Mouse (Mus musculus) hindbrain, embryonic 13.5 days (tissue): Measurements from ENCODE around the gene Akap7. TPM values are rescaled to one million over a fixed set of nuclear protein-coding genes. Genes with fewer than 3 reads are reported as not detected.
A peak's percentile ranks its signal among the peaks of the same experiment; 100 is the strongest.

Source experiments
- ATAC-seq: fragments of 200-750 bp; cut with Nextera tagmentation; 2 replicates; pipeline ENCODE4 v1.8.0; 2017; ENCODE audit warnings: moderate TSS enrichment; ENCODE audit not compliant: low FRiP score
- H3K27ac ChIP-seq: fragments of 300-500 bp; sonication (generic); 2 replicates; pipeline ENCODE4 v1.5.1; 2015; ENCODE audit warnings: inconsistent platforms, mild to moderate bottlenecking, moderate library complexity
- H3K27me3 ChIP-seq: fragments of 300-500 bp; sonication (generic); 2 replicates; pipeline ENCODE4 v1.6.1; 2015; ENCODE audit warnings: mild to moderate bottlenecking, inconsistent platforms
- H3K36me3 ChIP-seq: fragments of 300-500 bp; sonication (generic); 2 replicates; pipeline ENCODE4 v1.6.1; 2015; ENCODE audit warnings: mild to moderate bottlenecking, inconsistent platforms
- H3K4me1 ChIP-seq: fragments of 300-500 bp; sonication (generic); replicated peaks from 2 replicates; pipeline ENCODE4 v1.6.1; 2015; ENCODE audit warnings: inconsistent platforms
- H3K4me2 ChIP-seq: fragments of 300-500 bp; sonication (generic); 2 replicates; pipeline ENCODE4 v1.6.1; 2015; ENCODE audit warnings: inconsistent platforms, mild to moderate bottlenecking, moderate library complexity
- H3K4me3 ChIP-seq: fragments of 300-500 bp; sonication (generic); 2 replicates; pipeline ENCODE4 v1.5.1; 2015; ENCODE audit warnings: mild to moderate bottlenecking, inconsistent platforms
- H3K9ac ChIP-seq: fragments of 300-500 bp; sonication (generic); 2 replicates; pipeline ENCODE4 v1.6.1; 2015; ENCODE audit warnings: mild to moderate bottlenecking, inconsistent platforms
- H3K9me3 ChIP-seq: fragments of 300-500 bp; sonication (generic); 2 replicates; pipeline ENCODE4 v1.6.1; 2016; ENCODE audit warnings: inconsistent platforms
- WGBS: fragments of 180-500 bp; shearing (Covaris S2); methylation state at CpG from one replicate; pipeline ENCODE4 v1.1.7; 2015; 5-methylcytosine and 5-hydroxymethylcytosine counted together
- polyA plus RNA-seq: library from polyadenylated mRNA; unstranded; fragments of >200 nt; fragmentation: Nextera tagmentation; extraction: Ambion mirVana; gene quantifications from 2 replicates; pipeline ENCODE4 v1.2.1, GENCODE M21; 2015

Akap7 gene
- polyA plus RNA-seq, 1 experiment from 2014 or later, result 28.1 TPM

DNA sequence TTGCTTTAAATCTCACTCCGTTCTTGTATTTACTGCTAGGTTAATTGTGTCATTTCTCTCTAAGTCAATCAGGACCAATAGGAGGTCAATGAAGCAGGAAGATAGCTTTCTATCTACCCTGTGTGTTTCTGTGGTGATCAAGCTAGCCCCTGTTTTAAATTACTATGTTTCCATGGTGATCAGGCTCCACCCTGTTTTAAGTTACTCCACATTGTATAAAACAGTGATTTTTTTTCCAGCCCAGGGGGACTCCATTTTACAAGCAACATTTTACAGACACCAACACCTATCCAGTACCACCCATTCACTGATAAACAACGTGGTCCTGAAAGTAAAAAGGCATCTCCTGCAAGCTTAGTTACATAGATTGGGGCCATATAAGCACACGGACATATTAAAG is 75.0 kb downstream of the Akap7 start:
- WGBS, result 65% methylated on average over 3 of the region's 3 CpGs
- H3K27ac ChIP-seq, result no peak overlapping the region
- no peak overlapping the region for H3K9ac ChIP-seq
- ATAC-seq, result no peak
- no peaks in the 10 kb centered on the region for H3K36me3 ChIP-seq
- no peaks in the 10 kb centered on the region for H3K27me3 ChIP-seq
- no peak overlapping the region for H3K4me2 ChIP-seq
- H3K4me1 ChIP-seq, result no peaks in the 10 kb centered on the region
- no peak overlapping the region for H3K4me3 ChIP-seq
- H3K9me3 ChIP-seq, result no peaks in the 10 kb centered on the region

DNA sequence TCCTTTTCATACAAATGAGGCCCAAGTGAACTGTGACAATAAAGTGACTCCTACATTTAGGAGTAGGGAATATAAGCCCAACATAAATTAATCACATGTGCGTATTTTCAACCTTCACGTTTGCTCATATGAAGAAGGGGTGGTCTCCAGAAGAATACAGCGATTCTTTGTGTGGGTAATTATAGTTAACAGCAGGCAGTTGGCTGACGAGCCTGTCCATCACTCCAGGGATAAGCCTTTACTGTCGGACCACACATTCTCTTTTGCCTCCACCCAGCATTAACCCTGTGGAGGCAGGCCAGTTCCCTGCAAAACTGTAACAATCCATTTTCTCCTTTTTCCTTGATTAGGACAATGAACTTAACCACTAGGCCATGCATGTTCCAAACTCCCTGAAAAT is 76.3 kb downstream of the Akap7 start:
- Histone ChIP-seq H3K27ac (no peak overlapping the region), H3K9me3 (no peaks in the 10 kb centered on the region), H3K27me3 (no peaks in the 10 kb centered on the region), H3K4me2 (no peak overlapping the region), H3K36me3 (no peaks in the 10 kb centered on the region), H3K9ac (no peak overlapping the region), H3K4me1 (no peaks in the 10 kb centered on the region), H3K4me3 (no peak overlapping the region)
- no peak for ATAC-seq
- 43% methylated on average over 5 of the region's 5 CpGs for WGBS

- no peak overlapping the region for H3K4me2 ChIP-seq
- no peak overlapping the region for H3K9ac ChIP-seq
- 89% methylated on average over 5 of the region's 5 CpGs for whole genome bisulfite sequencing
- no peaks in the 10 kb centered on the region for H3K36me3 ChIP-seq
- H3K4me1 ChIP-seq, result no peaks in the 10 kb centered on the region
- H3K27me3 ChIP-seq, result no peaks in the 10 kb centered on the region
- H3K4me3 ChIP-seq, result no peak overlapping the region
- ATAC-seq, result no peak
- H3K27ac ChIP-seq, result no peak overlapping the region
- H3K9me3 ChIP-seq, result no peaks in the 10 kb centered on the region
These were observed 83.3 kb downstream of the Akap7 start for GRCm38 (mm10) chr10:25224371-25224770.

GRCm38 (mm10) chr10:25220754-25221153 is 86.9 kb downstream of the Akap7 start:
- Histone ChIP-seq H3K27me3 (no peaks in the 10 kb centered on the region), H3K9me3 (no peaks in the 10 kb centered on the region), H3K36me3 (no peaks in the 10 kb centered on the region), H3K4me3 (no peak overlapping the region), H3K4me2 (no peak overlapping the region), H3K4me1 (0 out of 2 replicates have a peak, but pooled peaks cover 3% of the 10 kb centered on the region), H3K9ac (no peak overlapping the region), H3K27ac (no peak overlapping the region)
- ATAC-seq, result no peak
- WGBS, result 91% methylated on average over 3 of the region's 3 CpGs

- Histone ChIP-seq H3K4me3 (no peak overlapping the region), H3K4me1 (0 out of 2 replicates have a peak, but pooled peaks cover 3% of the 10 kb centered on the region), H3K4me2 (no peak overlapping the region), H3K27ac (no peak overlapping the region), H3K9me3 (no peaks in the 10 kb centered on the region), H3K9ac (no peak overlapping the region), H3K36me3 (no peaks in the 10 kb centered on the region), H3K27me3 (no peaks in the 10 kb centered on the region)
- ATAC-seq, result no peak
- 66% methylated on average over 15 of the region's 15 CpGs for WGBS
These were observed 87.7 kb downstream of the Akap7 start for GRCm38 (mm10) chr10:25219901-25220495.

DNA sequence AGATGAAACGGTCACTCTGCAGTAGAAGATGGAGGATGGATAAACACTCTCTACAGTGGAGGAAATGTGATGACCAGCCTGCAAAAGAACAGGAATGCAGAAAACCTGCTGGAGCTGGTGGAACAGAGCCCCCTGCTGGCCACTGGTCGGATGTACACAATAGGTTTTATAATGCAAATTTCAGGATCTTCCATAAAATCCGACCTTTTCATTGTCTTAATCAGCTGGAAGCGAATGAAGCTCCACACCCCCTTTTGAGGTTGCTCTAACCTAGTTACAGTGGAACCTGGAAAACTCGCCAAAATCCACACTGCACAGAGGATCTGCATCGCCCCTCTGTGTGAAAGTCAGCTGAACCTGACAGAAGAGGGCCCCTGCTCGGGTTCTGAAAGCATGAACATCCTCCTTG is 88.4 kb downstream of the Akap7 start:
- Histone ChIP-seq H3K9me3 (no peaks in the 10 kb centered on the region), H3K27ac (no peak overlapping the region), H3K36me3 (no peaks in the 10 kb centered on the region), H3K4me2 (peak overlapping the region; percentile 44), H3K27me3 (no peaks in the 10 kb centered on the region), H3K4me1 (0 out of 2 replicates have a peak, but pooled peaks cover 3% of the 10 kb centered on the region), H3K9ac (peak overlapping the region; percentile 55; the same call in 1 of the 2 replicates), H3K4me3 (0 out of 2 replicates have a peak overlapping the region, but pooled peaks have one; percentile 11)
- ATAC-seq, result peak; percentile 84
- WGBS, result 16% methylated on average over 7 of the region's 7 CpGs

GRCm38 (mm10) chr10:25218746-25219145 is 88.9 kb downstream of the Akap7 start:
- H3K36me3 ChIP-seq, result no peaks in the 10 kb centered on the region
- H3K9me3 ChIP-seq, result no peaks in the 10 kb centered on the region
- WGBS, result 72% methylated on average over 7 of the region's 7 CpGs
- no peak overlapping the region for H3K4me3 ChIP-seq
- H3K4me1 ChIP-seq, result 0 out of 2 replicates have a peak, but pooled peaks cover 3% of the 10 kb centered on the region
- H3K27me3 ChIP-seq, result no peaks in the 10 kb centered on the region
- no peak overlapping the region for H3K4me2 ChIP-seq
- no peak overlapping the region for H3K9ac ChIP-seq
- ATAC-seq, result 0 out of 2 replicates have a peak, but pooled peaks have one; percentile 37
- H3K27ac ChIP-seq, result no peak overlapping the region

DNA sequence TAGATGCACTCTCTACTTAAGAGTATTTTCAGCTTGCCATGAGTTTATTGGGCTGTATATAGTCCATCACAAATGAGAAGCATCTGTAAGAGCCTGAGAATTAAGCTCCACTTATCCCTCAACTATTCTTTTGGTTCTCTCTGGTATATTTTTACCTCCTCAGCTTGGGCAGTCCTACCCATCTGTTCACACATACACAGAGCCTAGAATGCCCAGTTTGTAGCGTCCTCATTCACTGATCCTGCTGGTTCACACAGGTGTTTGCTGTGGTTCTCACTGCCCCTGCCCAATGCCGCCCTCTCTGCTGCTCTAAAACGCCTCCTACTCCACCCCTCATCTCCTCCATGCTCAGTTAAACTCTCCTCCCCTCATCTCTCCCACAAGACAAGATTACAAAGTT is 91.7 kb downstream of the Akap7 start:
- no peak for ATAC-seq
- WGBS, result 90% methylated on average over 3 of the region's 3 CpGs
- H3K27me3 ChIP-seq, result no peaks in the 10 kb centered on the region
- H3K4me2 ChIP-seq, result no peak overlapping the region
- H3K4me3 ChIP-seq, result no peak overlapping the region
- H3K4me1 ChIP-seq, result 0 out of 2 replicates have a peak, but pooled peaks cover 3% of the 10 kb centered on the region
- no peaks in the 10 kb centered on the region for H3K9me3 ChIP-seq
- no peaks in the 10 kb centered on the region for H3K36me3 ChIP-seq
- no peak overlapping the region for H3K27ac ChIP-seq
- no peak overlapping the region for H3K9ac ChIP-seq

GRCm38 (mm10) chr10:25213716-25214115 is 94.0 kb downstream of the Akap7 start:
- H3K4me1 ChIP-seq, result 0 out of 2 replicates have a peak, but pooled peaks cover 2% of the 10 kb centered on the region
- ATAC-seq, result no peak
- H3K4me3 ChIP-seq, result no peak overlapping the region
- H3K9ac ChIP-seq, result no peak overlapping the region
- no peaks in the 10 kb centered on the region for H3K36me3 ChIP-seq
- no peak overlapping the region for H3K4me2 ChIP-seq
- no peaks in the 10 kb centered on the region for H3K27me3 ChIP-seq
- H3K27ac ChIP-seq, result no peak overlapping the region
- WGBS, result 88% methylated on average over 4 of the region's 4 CpGs
- H3K9me3 ChIP-seq, result no peaks in the 10 kb centered on the region

DNA sequence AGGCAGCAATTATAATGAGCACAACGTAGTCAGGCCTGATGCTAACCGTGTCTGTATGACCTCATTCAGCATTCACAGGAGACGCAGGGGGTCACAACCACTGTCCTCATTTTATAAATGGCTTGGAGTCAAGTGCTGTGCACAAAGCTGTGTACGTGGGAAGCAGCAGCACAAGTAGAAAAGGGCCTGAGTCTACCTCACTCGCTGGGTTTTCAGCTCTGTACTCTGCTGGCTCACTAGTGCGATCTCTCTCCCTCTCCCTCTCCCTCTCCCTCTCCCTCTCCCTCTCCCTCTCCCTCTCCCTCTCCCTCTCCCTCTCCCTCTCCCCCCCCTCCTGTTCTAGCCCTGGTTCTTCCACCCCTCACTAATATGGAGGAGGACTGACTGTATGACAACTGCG is 99.1 kb downstream of the Akap7 start:
- H3K4me1 ChIP-seq, result peaks cover 3% of the 10 kb centered on the region; the same call in 1 of the 2 replicates
- no peaks in the 10 kb centered on the region for H3K9me3 ChIP-seq
- H3K27ac ChIP-seq, result no peak overlapping the region
- no peak overlapping the region for H3K4me3 ChIP-seq
- H3K36me3 ChIP-seq, result no peaks in the 10 kb centered on the region
- no peak overlapping the region for H3K9ac ChIP-seq
- H3K4me2 ChIP-seq, result no peak overlapping the region
- WGBS, result 38% methylated on average over 6 of the region's 7 CpGs
- no peaks in the 10 kb centered on the region for H3K27me3 ChIP-seq
- ATAC-seq, result no peak

- Histone ChIP-seq H3K36me3 (no peaks in the 10 kb centered on the region), H3K9ac (no peak overlapping the region), H3K27ac (no peak overlapping the region), H3K4me1 (peaks cover 3% of the 10 kb centered on the region; the same call in 1 of the 2 replicates), H3K4me2 (no peak overlapping the region), H3K9me3 (no peaks in the 10 kb centered on the region), H3K27me3 (no peaks in the 10 kb centered on the region), H3K4me3 (no peak overlapping the region)
- no peak for ATAC-seq
- 42% methylated on average over 6 of the region's 6 CpGs for WGBS
These were observed 99.8 kb downstream of the Akap7 start for GRCm38 (mm10) chr10:25207866-25208265.

- peaks cover 15% of the 10 kb centered on the region for H3K4me1 ChIP-seq
- 79% methylated on average over 7 of the region's 7 CpGs for WGBS
- no peak for ATAC-seq
- H3K27ac ChIP-seq, result no peak overlapping the region
- no peaks in the 10 kb centered on the region for H3K27me3 ChIP-seq
- no peak overlapping the region for H3K9ac ChIP-seq
- no peaks in the 10 kb centered on the region for H3K36me3 ChIP-seq
- H3K4me2 ChIP-seq, result peak overlapping the region; percentile 76
- no peaks in the 10 kb centered on the region for H3K9me3 ChIP-seq
- 0 out of 2 replicates have a peak overlapping the region, but pooled peaks have one; percentile 54 for H3K4me3 ChIP-seq
These were observed 107.0 kb downstream of the Akap7 start for GRCm38 (mm10) chr10:25200691-25201090.
